Mouse (Mus musculus) bone marrow, adult 2 months (tissue): ENCODE data around the gene Esrrb. TPM values are rescaled to one million over a fixed set of nuclear protein-coding genes. Genes with fewer than 3 reads are reported as not detected.

ENCODE experiments used
- H3K27ac ChIP-seq: fragments of 200-500 bp; 2 replicates; pipeline ENCODE4 v1.5.1; 2012; ENCODE audit warnings: low read depth, mild to moderate bottlenecking, control low read depth, inconsistent platforms, low read length; ENCODE audit not compliant: control insufficient read depth, poor library complexity, insufficient read depth
- H3K4me1 ChIP-seq: fragments of 200-500 bp; 2 replicates; pipeline ENCODE4 v1.6.1; 2011; ENCODE audit warnings: low read length; ENCODE audit not compliant: control insufficient read depth, insufficient read depth
- H3K4me3 ChIP-seq: fragments of 200-500 bp; replicated peaks from 2 replicates; pipeline ENCODE3; 2011; ENCODE audit warnings: mild to moderate bottlenecking, low read depth, low read length, control low read depth; ENCODE audit not compliant: control insufficient read depth
- CTCF ChIP-seq: fragments of 200-500 bp; IDR thresholded peaks from 2 replicates; pipeline ENCODE4 v1.5.1; 2011; ENCODE audit warnings: low read length, control low read depth; ENCODE audit not compliant: control insufficient read depth, insufficient read depth
- POLR2A ChIP-seq: fragments of 200-500 bp; IDR thresholded peaks from 2 replicates; pipeline ENCODE4 v1.6.1; 2011; ENCODE audit warnings: low read depth, mild to moderate bottlenecking, control low read depth, low read length, borderline replicate concordance; ENCODE audit not compliant: control insufficient read depth
- WGBS: fragments of 180-500 bp; shearing (Covaris S2); methylation state at CpG from one replicate; pipeline ENCODE4 v1.1.7; 2018; 5-methylcytosine and 5-hydroxymethylcytosine counted together
- polyA plus RNA-seq: library from polyadenylated mRNA; stranded (reverse); fragments of >200 nt; gene quantifications from 2 replicates; pipeline ENCODE4 v1.2.4, GENCODE M21; 2011; ENCODE audit warnings: low replicate concordance; ENCODE audit not compliant: missing spikeins, insufficient read depth, insufficient read length

The Esrrb gene
- polyA plus RNA-seq, 1 experiment = 12.8 TPM

- WGBS = 73% methylated on average over 6 of the region's 6 CpGs
- TF ChIP-seq POLR2A (no peak), CTCF (no peak)
- Histone ChIP-seq H3K4me3 (no peak overlapping the region), H3K4me1 (no peaks in the 10 kb centered on the region), H3K27ac (no peak overlapping the region)
Observed at GRCm38 (mm10) chr12:86508313-86508988, 147.5 kb downstream of the Esrrb start.

- no peak for TF ChIP-seq CTCF
- no peaks in the 10 kb centered on the region; the same call in 1 of the 2 replicates for H3K4me1 ChIP-seq
Observed at GRCm38 (mm10) chr12:86509295-86510279, 148.7 kb downstream of the Esrrb start.

GRCm38 (mm10) chr12:86512335-86512734 is 151.4 kb downstream of the Esrrb start:
- WGBS = 75% methylated on average over 3 of the region's 3 CpGs
- Histone ChIP-seq H3K4me3 (no peak overlapping the region), H3K4me1 (no peaks in the 10 kb centered on the region; the same call in 1 of the 2 replicates), H3K27ac (no peak overlapping the region)
- TF ChIP-seq POLR2A (no peak), CTCF (no peak)

More at GRCm38 (mm10) chr12:86509295-86510279, 148.7 kb downstream of the Esrrb start:
- H3K27ac ChIP-seq = no peak overlapping the region; the same call in 1 of the 2 replicates
- WGBS = 60% methylated on average over 13 of the region's 13 CpGs
- no peak overlapping the region for H3K4me3 ChIP-seq

GRCm38 (mm10) chr12:86513596-86513995 is 152.7 kb downstream of the Esrrb start:
- H3K27ac ChIP-seq = no peak overlapping the region
- no peak overlapping the region for H3K4me3 ChIP-seq
- no peak for TF ChIP-seq CTCF
- 51% methylated on average over 4 of the region's 4 CpGs for WGBS
- no peaks in the 10 kb centered on the region; the same call in 1 of the 2 replicates for H3K4me1 ChIP-seq

GRCm38 (mm10) chr12:86516602-86517001 is 155.7 kb downstream of the Esrrb start:
- no peak overlapping the region for H3K27ac ChIP-seq
- H3K4me3 ChIP-seq = no peak overlapping the region
- no peaks in the 10 kb centered on the region; the same call in 1 of the 2 replicates for H3K4me1 ChIP-seq
- no peak for TF ChIP-seq CTCF
- TF ChIP-seq POLR2A = no peak
- WGBS = 74% methylated on average over 5 of the region's 5 CpGs

- H3K4me1 ChIP-seq = no peaks in the 10 kb centered on the region; the same call in 1 of the 2 replicates
- H3K4me3 ChIP-seq = no peak overlapping the region
- no peak overlapping the region for H3K27ac ChIP-seq
- 71% methylated on average over 6 of the region's 6 CpGs for WGBS
- TF ChIP-seq POLR2A (no peak), CTCF (no peak)
Observed at GRCm38 (mm10) chr12:86517721-86518120, 156.8 kb downstream of the Esrrb start.

- no peak for TF ChIP-seq POLR2A
- no peak for TF ChIP-seq CTCF
- 24% methylated on average over 18 of the region's 18 CpGs for WGBS
Observed at GRCm38 (mm10) chr12:86518746-86519145, 157.8 kb downstream of the Esrrb start.

GRCm38 (mm10) chr12:86534283-86534682 is 173.4 kb downstream of the Esrrb start:
- Histone ChIP-seq H3K27ac (no peak overlapping the region), H3K4me3 (no peak overlapping the region), H3K4me1 (no peaks in the 10 kb centered on the region)
- WGBS = 63% methylated on average over 2 of the region's 2 CpGs
- TF ChIP-seq POLR2A (no peak), CTCF (no peak)

More at GRCm38 (mm10) chr12:86518746-86519145, 157.8 kb downstream of the Esrrb start:
- no peak overlapping the region for H3K27ac ChIP-seq
- no peaks in the 10 kb centered on the region for H3K4me1 ChIP-seq
- H3K4me3 ChIP-seq = no peak overlapping the region
